Mouse (Mus musculus) midbrain, embryonic 13.5 days (tissue): ENCODE results near the gene Psd4. TPM values are rescaled to one million over a fixed set of nuclear protein-coding genes. Genes with fewer than 3 reads are reported as not detected.

ENCODE experiments used
- ATAC-seq: fragments of 200-750 bp; cut with Nextera tagmentation; 2 replicates; pipeline ENCODE4 v1.8.0; 2017; ENCODE audit warnings: mild to moderate bottlenecking, moderate TSS enrichment, moderate library complexity
- H3K27ac ChIP-seq: fragments of 300-500 bp; sonication (generic); 2 replicates; pipeline ENCODE4 v1.5.1; 2015; ENCODE audit warnings: inconsistent platforms, mild to moderate bottlenecking, moderate library complexity
- H3K27me3 ChIP-seq: fragments of 300-500 bp; sonication (generic); 2 replicates; pipeline ENCODE4 v1.6.1; 2015; ENCODE audit warnings: mild to moderate bottlenecking, inconsistent platforms
- H3K36me3 ChIP-seq: fragments of 300-500 bp; sonication (generic); 2 replicates; pipeline ENCODE4 v1.6.1; 2015; ENCODE audit warnings: mild to moderate bottlenecking, inconsistent platforms
- H3K4me1 ChIP-seq: fragments of 300-500 bp; sonication (generic); replicated peaks from 2 replicates; pipeline ENCODE4 v1.6.1; 2015; ENCODE audit warnings: inconsistent platforms
- H3K4me2 ChIP-seq: fragments of 300-500 bp; sonication (generic); replicated peaks from 2 replicates; pipeline ENCODE4 v1.6.1; 2015; ENCODE audit warnings: moderate library complexity, mild to moderate bottlenecking, inconsistent platforms
- H3K4me3 ChIP-seq: fragments of 300-500 bp; sonication (generic); replicated peaks from 2 replicates; pipeline ENCODE4 v1.5.1; 2015; ENCODE audit warnings: mild to moderate bottlenecking, inconsistent platforms
- H3K9ac ChIP-seq: fragments of 300-500 bp; sonication (generic); replicated peaks from 2 replicates; pipeline ENCODE4 v1.6.1; 2015; ENCODE audit warnings: mild to moderate bottlenecking, inconsistent platforms
- H3K9me3 ChIP-seq: fragments of 300-500 bp; sonication (generic); 2 replicates; pipeline ENCODE4 v1.6.1; 2016; ENCODE audit warnings: mild to moderate bottlenecking, inconsistent platforms
- WGBS: fragments of 180-500 bp; shearing (Covaris S2); methylation state at CpG from one replicate; pipeline ENCODE4 v1.1.7; 2015; 5-methylcytosine and 5-hydroxymethylcytosine counted together
- polyA plus RNA-seq: library from polyadenylated mRNA; unstranded; fragments of >200 nt; fragmentation: Nextera tagmentation; extraction: Ambion mirVana; gene quantifications from 2 replicates; pipeline ENCODE4 v1.2.1, GENCODE M21; 2015

Psd4 gene
- 0.28 and 0.37 TPM in 2 replicates for polyA plus RNA-seq

- WGBS: 4% methylated on average over 47 of the region's 47 CpGs
- Histone ChIP-seq H3K9me3 (no peaks in the 10 kb centered on the region), H3K4me2 (peak within 1 kb of the TSS; percentile 68), H3K27ac (no peak within 1 kb of the TSS), H3K4me1 (peaks cover 5% of the 10 kb centered on the region; the same call in 1 of the 2 replicates), H3K4me3 (peak within 1 kb of the TSS; percentile 42), H3K9ac (peak within 1 kb of the TSS; percentile 59), H3K27me3 (peaks cover 16% of the 10 kb centered on the region), H3K36me3 (no peaks in the 10 kb centered on the region)
- ATAC-seq: peak; percentile 91
Observed at GRCm38 (mm10) chr2:24367030-24367894, at the start of gene Psd4. Psd4 (plus strand) TSS chr2:24367580.

- Histone ChIP-seq H3K36me3 (no peaks in the 10 kb centered on the region), H3K9me3 (no peaks in the 10 kb centered on the region), H3K27me3 (no peaks in the 10 kb centered on the region), H3K27ac (no peak overlapping the region), H3K4me1 (no peaks in the 10 kb centered on the region), H3K4me3 (no peak overlapping the region), H3K4me2 (no peak overlapping the region), H3K9ac (no peak overlapping the region)
- WGBS: 83% methylated on average over 4 of the region's 4 CpGs
- ATAC-seq: no peak
Observed at GRCm38 (mm10) chr2:24317919-24318598, 49.3 kb upstream of the Psd4 start.

GRCm38 (mm10) chr2:24335333-24335732, 32.0 kb upstream of the Psd4 start:
- Histone ChIP-seq H3K36me3 (no peaks in the 10 kb centered on the region), H3K4me2 (no peak overlapping the region), H3K9ac (no peak overlapping the region), H3K27ac (no peak overlapping the region), H3K27me3 (no peaks in the 10 kb centered on the region), H3K4me3 (no peak overlapping the region), H3K9me3 (no peaks in the 10 kb centered on the region), H3K4me1 (no peaks in the 10 kb centered on the region)
- 75% methylated on average over 3 of the region's 3 CpGs for WGBS
- no peak for ATAC-seq

GRCm38 (mm10) chr2:24336545-24336944, 30.8 kb upstream of the Psd4 start, which contains the start of gene Il1rn:
Il1rn (plus strand) TSS chr2:24336853.
- Histone ChIP-seq H3K27ac (no peak within 1 kb of the TSS), H3K4me1 (no peaks in the 10 kb centered on the region), H3K4me3 (no peak within 1 kb of the TSS), H3K27me3 (no peaks in the 10 kb centered on the region), H3K4me2 (no peak within 1 kb of the TSS), H3K9ac (no peak within 1 kb of the TSS), H3K9me3 (no peaks in the 10 kb centered on the region), H3K36me3 (no peaks in the 10 kb centered on the region)
- no peak for ATAC-seq
- WGBS: 82% methylated on average over 2 of the region's 2 CpGs

GRCm38 (mm10) chr2:24341395-24341885, 25.9 kb upstream of the Psd4 start:
- Histone ChIP-seq H3K36me3 (no peaks in the 10 kb centered on the region), H3K9ac (no peak overlapping the region), H3K4me3 (no peak overlapping the region), H3K4me1 (no peaks in the 10 kb centered on the region), H3K27ac (no peak overlapping the region), H3K4me2 (no peak overlapping the region), H3K27me3 (no peaks in the 10 kb centered on the region), H3K9me3 (no peaks in the 10 kb centered on the region)
- ATAC-seq: no peak
- WGBS: 83% methylated on average over 3 of the region's 3 CpGs

- no peak overlapping the region for H3K9ac ChIP-seq
- no peak overlapping the region for H3K27ac ChIP-seq
- no peaks in the 10 kb centered on the region for H3K4me1 ChIP-seq
- H3K27me3 ChIP-seq: no peaks in the 10 kb centered on the region
- ATAC-seq: no peak
- no peaks in the 10 kb centered on the region for H3K36me3 ChIP-seq
- WGBS: 72% methylated on average over 4 of the region's 4 CpGs
- H3K4me3 ChIP-seq: no peak overlapping the region
- no peaks in the 10 kb centered on the region for H3K9me3 ChIP-seq
- H3K4me2 ChIP-seq: no peak overlapping the region
Observed at GRCm38 (mm10) chr2:24344619-24345018, 22.8 kb upstream of the Psd4 start.

- Histone ChIP-seq H3K4me2 (no peak overlapping the region), H3K27ac (no peak overlapping the region), H3K4me1 (no peaks in the 10 kb centered on the region), H3K36me3 (no peaks in the 10 kb centered on the region), H3K9me3 (no peaks in the 10 kb centered on the region), H3K4me3 (no peak overlapping the region), H3K27me3 (no peaks in the 10 kb centered on the region), H3K9ac (no peak overlapping the region)
- 72% methylated on average over 8 of the region's 8 CpGs for WGBS
- no peak for ATAC-seq
Observed at GRCm38 (mm10) chr2:24345056-24345455, 22.3 kb upstream of the Psd4 start.

GRCm38 (mm10) chr2:24347926-24348325, 19.5 kb upstream of the Psd4 start:
- ATAC-seq: no peak
- Histone ChIP-seq H3K9ac (no peak overlapping the region), H3K9me3 (no peaks in the 10 kb centered on the region), H3K4me3 (no peak overlapping the region), H3K27ac (no peak overlapping the region), H3K4me1 (no peaks in the 10 kb centered on the region), H3K27me3 (no peaks in the 10 kb centered on the region), H3K36me3 (no peaks in the 10 kb centered on the region), H3K4me2 (no peak overlapping the region)
- WGBS: 86% methylated on average over 1 of the region's 1 CpGs

- Histone ChIP-seq H3K36me3 (no peaks in the 10 kb centered on the region), H3K9me3 (no peaks in the 10 kb centered on the region), H3K4me3 (no peak overlapping the region), H3K4me2 (no peak overlapping the region), H3K27ac (no peak overlapping the region), H3K4me1 (no peaks in the 10 kb centered on the region), H3K27me3 (no peaks in the 10 kb centered on the region), H3K9ac (no peak overlapping the region)
- ATAC-seq: no peak
- 80% methylated on average over 2 of the region's 2 CpGs for WGBS
Observed at GRCm38 (mm10) chr2:24351159-24351558, 16.2 kb upstream of the Psd4 start.

GRCm38 (mm10) chr2:24353042-24353441, 14.3 kb upstream of the Psd4 start:
- Histone ChIP-seq H3K9ac (no peak overlapping the region), H3K27ac (no peak overlapping the region), H3K27me3 (no peaks in the 10 kb centered on the region), H3K4me1 (no peaks in the 10 kb centered on the region), H3K36me3 (no peaks in the 10 kb centered on the region), H3K4me3 (no peak overlapping the region), H3K9me3 (no peaks in the 10 kb centered on the region), H3K4me2 (no peak overlapping the region)
- 95% methylated on average over 2 of the region's 2 CpGs for WGBS
- ATAC-seq: no peak

GRCm38 (mm10) chr2:24357642-24358041, 9.7 kb upstream of the Psd4 start:
- Histone ChIP-seq H3K9ac (no peak overlapping the region), H3K36me3 (no peaks in the 10 kb centered on the region), H3K4me3 (no peak overlapping the region), H3K4me1 (no peaks in the 10 kb centered on the region), H3K27me3 (no peaks in the 10 kb centered on the region), H3K27ac (no peak overlapping the region), H3K4me2 (no peak overlapping the region), H3K9me3 (no peaks in the 10 kb centered on the region)
- ATAC-seq: no peak
- 19% methylated on average over 1 of the region's 1 CpGs for WGBS

GRCm38 (mm10) chr2:24359347-24359746, 8.0 kb upstream of the Psd4 start:
- Histone ChIP-seq H3K9me3 (no peaks in the 10 kb centered on the region), H3K9ac (no peak overlapping the region), H3K27me3 (no peaks in the 10 kb centered on the region), H3K27ac (no peak overlapping the region), H3K4me1 (no peaks in the 10 kb centered on the region), H3K4me3 (no peak overlapping the region), H3K36me3 (no peaks in the 10 kb centered on the region), H3K4me2 (no peak overlapping the region)
- 89% methylated on average over 1 of the region's 1 CpGs for WGBS
- no peak for ATAC-seq
